9 mouse cellular contexts compared by ENCODE assay signal in the genomic region with DNA sequence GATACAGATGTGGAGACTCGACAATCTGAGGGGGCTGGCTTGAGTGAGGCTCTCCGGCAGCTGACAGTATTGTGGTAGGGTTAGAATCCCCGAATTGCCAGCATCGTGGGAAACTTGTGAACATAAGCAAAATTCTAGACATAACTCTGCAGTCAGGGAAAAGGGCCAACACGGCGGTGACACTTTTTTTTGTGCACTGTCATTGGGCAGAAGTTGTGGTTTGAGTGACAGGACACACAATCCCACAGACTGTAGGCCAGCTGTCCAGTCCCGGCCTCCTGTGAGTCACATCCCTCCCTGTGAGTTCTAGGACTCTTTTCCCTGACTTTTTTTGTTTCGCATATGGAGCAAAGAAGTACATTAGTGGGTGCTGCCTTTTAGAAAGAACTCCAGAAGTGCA. TPM values are rescaled to one million over a fixed set of nuclear protein-coding genes. Genes with fewer than 3 reads are reported as not detected.
A peak's percentile ranks its signal among the peaks of the same experiment; 100 is the strongest.
DNase-seq lines count a peak whose midpoint lies in the region; ATAC-seq and TF ChIP-seq lines count a peak whose summit lies in the region.
"Had no signal": no experiment of that assay in that cellular context is flagged by ENCODE, and none has a peak within 500 bp of the region (broad histone marks: within the 10 kb centered on the region; RNA-seq: fewer than 3 reads in every experiment).

No protein-coding gene starts in this region.

- H3K27me3 ChIP-seq in heart, adult 2 months (ENCODE audit: control insufficient read depth, insufficient read depth, low read length): no peaks in the 10 kb centered on the region
- H3K27me3 ChIP-seq in hindbrain, embryonic 12.5 days: no peaks in the 10 kb centered on the region
- H3K27me3 ChIP-seq in midbrain, embryonic 15.5 days (replicated peaks): no peaks in the 10 kb centered on the region

- no peak for TF ChIP-seq EP300 in heart, adult 2 months (IDR thresholded peaks at IDR 0.05; ENCODE audit: insufficient read depth, low read depth, low read length)

- H3K9ac ChIP-seq in heart, adult 2 months (ENCODE audit: low read depth, low read length): no peak overlapping the region
- H3K9ac ChIP-seq in hindbrain, embryonic 12.5 days: no peak overlapping the region; the same call in 1 of the 2 replicates
- peak overlapping the region; percentile 75; the same call in 1 of the 2 replicates for H3K9ac ChIP-seq in midbrain, embryonic 15.5 days

- peaks cover 3% of the 10 kb centered on the region for H3K4me1 ChIP-seq in heart, adult 2 months (ENCODE audit: control insufficient read depth, insufficient read depth, low read length)
- H3K4me1 ChIP-seq in hindbrain, embryonic 12.5 days: peaks cover 15% of the 10 kb centered on the region
- H3K4me1 ChIP-seq in midbrain, embryonic 15.5 days: peaks cover 12% of the 10 kb centered on the region

- no peak overlapping the region for H3K27ac ChIP-seq in heart, adult 2 months
- H3K27ac ChIP-seq in hindbrain, embryonic 12.5 days: no peak overlapping the region
- no peak overlapping the region for H3K27ac ChIP-seq in midbrain, embryonic 15.5 days
- H3K27ac ChIP-seq: kidney, postnatal 0 days had no signal

- 64% methylated on average over 8 of the region's 8 CpGs for WGBS in heart, adult 2 months
- 88% methylated on average over 8 of the region's 8 CpGs for WGBS in hindbrain, embryonic 12.5 days
- WGBS in midbrain, embryonic 15.5 days: 77% methylated on average over 8 of the region's 8 CpGs

- H3K4me3 ChIP-seq in heart, adult 2 months: no peak overlapping the region
- no peak overlapping the region for H3K4me3 ChIP-seq in hindbrain, embryonic 12.5 days
- H3K4me3 ChIP-seq in midbrain, embryonic 15.5 days: peak overlapping the region; percentile 71

- intact Hi-C loops in heart, adult 2 months (cut with DNase I): loop anchor here (2.0 to 10.0 kb wide), 2 partner anchors 25 to 211 kb away; a partner anchor contains a TSS

- no peak for TF ChIP-seq CTCF in heart, adult 2 months (IDR thresholded peaks at IDR 0.05)

- H3K4me2 ChIP-seq in hindbrain, embryonic 12.5 days (replicated peaks): peak overlapping the region; percentile 80; the same call in 1 of the 2 replicates
- H3K4me2 ChIP-seq in midbrain, embryonic 15.5 days: peak overlapping the region; percentile 75

- no peaks in the 10 kb centered on the region for H3K36me3 ChIP-seq in heart, adult 2 months (ENCODE audit: control insufficient read depth, insufficient read depth, low read length)
- peaks cover 6% of the 10 kb centered on the region; the same call in 1 of the 2 replicates for H3K36me3 ChIP-seq in hindbrain, embryonic 12.5 days
- peaks cover 8% of the 10 kb centered on the region; the same call in 1 of the 2 replicates for H3K36me3 ChIP-seq in midbrain, embryonic 15.5 days (replicated peaks)

- H3K79me2 ChIP-seq in heart, adult 2 months (replicated peaks; ENCODE audit: control insufficient read depth, insufficient read depth, low read length): no peaks in the 10 kb centered on the region

- H3K9me3 ChIP-seq in hindbrain, embryonic 12.5 days (replicated peaks): no peaks in the 10 kb centered on the region
- no peaks in the 10 kb centered on the region for H3K9me3 ChIP-seq in midbrain, embryonic 15.5 days

- DNase-seq in heart, postnatal 4 days: peak; percentile 27
- no peak for DNase-seq in heart, adult 2 months
- DNase-seq in adrenal gland, postnatal 10 days: peak; percentile 27
- DNase-seq in gastrocnemius, adult 8-10 months (ENCODE audit: low spot score in 2 of 2): no peak
- DNase-seq in cerebellum, postnatal 36 days: no peak
- no peak for DNase-seq in thymus, adult 18-20 months

- no peak for ATAC-seq in hindbrain, embryonic 12.5 days (ENCODE audit: low FRiP score)
- ATAC-seq in midbrain, embryonic 15.5 days (replicated peaks): no peak

- TF ChIP-seq POLR2A in heart, adult 2 months (IDR thresholded peaks at IDR 0.05; ENCODE audit: insufficient read depth, low read depth, low read length): no peak

RNA-seq across cellular contexts. Expression of a gene that starts 1.3 kb away (rescaled TPM):
- total RNA-seq in heart, postnatal 4 days (2021): 1 to 10 TPM; 4.4 to 4.6 TPM
- total RNA-seq in heart, adult 2 months (2021): 1 to 10 TPM; 1.5 to 3.7 TPM
- 2.5 and 3.1 TPM in 2 replicates for polyA plus RNA-seq in heart, adult 2 months (2012; rRNA removed)
- total RNA-seq in adrenal gland, postnatal 10 days (2021): 1 to 10 TPM; 5.3 to 8.5 TPM
- 8.7 and 10.1 TPM in 2 replicates for polyA plus RNA-seq in hindbrain, embryonic 12.5 days (2016; fragmentation: Nextera tagmentation; extraction: Ambion mirVana)
- 18.0 and 19.9 TPM in 2 replicates for polyA plus RNA-seq in midbrain, embryonic 15.5 days (2015; fragmentation: Nextera tagmentation; extraction: Ambion mirVana)
- total RNA-seq in gastrocnemius, adult 8-10 months (2022): 1 to 10 TPM; 2.0 to 4.1 (median 3.5) TPM

RNA-seq across cellular contexts. Expression of a gene that starts 25.6 kb away (rescaled TPM):
- 10 to 100 TPM; 19.4 to 23.5 TPM for total RNA-seq in heart, postnatal 4 days (2021)
- total RNA-seq in heart, adult 2 months (2021): 10 to 100 TPM; 19.6 to 25.5 TPM
- polyA plus RNA-seq in heart, adult 2 months (2012; rRNA removed): 15.2 and 15.6 TPM in 2 replicates
- 10 to 100 TPM; 35.6 to 41.5 TPM for total RNA-seq in adrenal gland, postnatal 10 days (2021)
- polyA plus RNA-seq in hindbrain, embryonic 12.5 days (2016; fragmentation: Nextera tagmentation; extraction: Ambion mirVana): 33.3 and 38.2 TPM in 2 replicates
- polyA plus RNA-seq in midbrain, embryonic 15.5 days (2015; fragmentation: Nextera tagmentation; extraction: Ambion mirVana): 41.1 and 46.4 TPM in 2 replicates
- 100 to 1,000 TPM in 3 of 4 experiments, 10 to 100 TPM in 1; 94.6 to 134 (median 116) TPM for total RNA-seq in gastrocnemius, adult 8-10 months (2022)

Comparison
In these comparisons a context has a peak if more than half of its experiments do, and no peak if none do; other contexts are left out.
1. DNase-seq: peak in heart, postnatal 4 days (single experiment) and adrenal gland, postnatal 10 days (single experiment); none in heart, adult 2 months (0 of 2), gastrocnemius, adult 8-10 months (0 of 2), cerebellum, postnatal 36 days (0 of 2) and thymus, adult 18-20 months (0 of 2).